Mouse (Mus musculus) c-Kit-negative CD71-positive TER-119-positive erythroid progenitor cells, embryonic 14.5 days (primary cell): Measurements from ENCODE around the gene Gps2.

ENCODE experiments used
- DNase-seq: peaks from one replicate; pipeline ENCODE4 v3.0.0-alpha.2; 2013; ENCODE audit warnings: low read depth, low spot score

Gene Gps2

GRCm38 (mm10) chr11:69964650-69965270, 51.1 kb downstream of the Gps2 start, which contains the start of gene Cldn7:
Gene Cldn7, plus strand, starts transcription at chr11:69964779.
- DNase-seq: no peak

- no peak for DNase-seq
Observed at GRCm38 (mm10) chr11:69965271-69966005, 51.8 kb downstream of the Gps2 start.
